Mouse (Mus musculus): ENCODE measurements at regions not wholly inside any gene's neighbourhood (a gene's known extent, or its start where the extent isn't known, plus 50 kb on each side); places are given as distances from the start of the nearest gene placed in this dataset.

- Histone ChIP-seq H3K36me3 (replicated peaks; ENCODE audit: control insufficient read depth, insufficient read depth) (no peaks in the 10 kb centered on the region), H3K27ac (no peak overlapping the region), H3K27me3 (ENCODE audit: control insufficient read depth, insufficient read depth, low read length) (no peaks in the 10 kb centered on the region), H3K9me3 (ENCODE audit: control insufficient read depth, low read length) (no peaks in the 10 kb centered on the region), H3K4me2 (replicated peaks) (no peak overlapping the region), H3K4me1 (replicated peaks; ENCODE audit: control insufficient read depth, insufficient read depth, low read length) (no peaks in the 10 kb centered on the region), H3K9ac (no peak overlapping the region), H3K4me3 (replicated peaks; ENCODE audit: low read length) (no peak overlapping the region)
- 94% methylated on average over 13 of the region's 13 CpGs for WGBS
- ATAC-seq (ENCODE audit: low FRiP score) (no peak), DNase-seq (ENCODE audit: low spot score) (no peak)
Measured at GRCm38 (mm10) chr1:125174725-125175124, 260.8 kb downstream of the Actr3 start.

GRCm38 (mm10) chr1:125172474-125172873 lies 263.1 kb downstream of the Actr3 start:
- Histone ChIP-seq H3K27me3 (ENCODE audit: control insufficient read depth, insufficient read depth, low read length) (no peaks in the 10 kb centered on the region), H3K4me1 (replicated peaks; ENCODE audit: control insufficient read depth, insufficient read depth, low read length) (no peaks in the 10 kb centered on the region), H3K9ac (no peak overlapping the region), H3K4me2 (replicated peaks) (no peak overlapping the region), H3K36me3 (replicated peaks; ENCODE audit: control insufficient read depth, insufficient read depth) (no peaks in the 10 kb centered on the region), H3K27ac (no peak overlapping the region), H3K4me3 (replicated peaks; ENCODE audit: low read length) (no peak overlapping the region), H3K9me3 (ENCODE audit: control insufficient read depth, low read length) (no peaks in the 10 kb centered on the region; the same call in 1 of the 2 replicates)
- ATAC-seq (ENCODE audit: low FRiP score) (no peak), DNase-seq (ENCODE audit: low spot score) (no peak)
- 47% methylated on average over 1 of the region's 1 CpGs for WGBS

GRCm38 (mm10) chr1:125165226-125165625 lies 270.3 kb downstream of the Actr3 start:
- no peak overlapping the region for H3K9ac ChIP-seq
- H3K27ac ChIP-seq, result no peak overlapping the region
- H3K36me3 ChIP-seq (replicated peaks; ENCODE audit: control insufficient read depth, insufficient read depth), result no peaks in the 10 kb centered on the region
- ATAC-seq (ENCODE audit: low FRiP score) (no peak), DNase-seq (ENCODE audit: low spot score) (no peak)
- 98% methylated on average over 1 of the region's 1 CpGs for WGBS
- no peak overlapping the region for H3K4me2 ChIP-seq (replicated peaks)
- no peaks in the 10 kb centered on the region; the same call in 1 of the 2 replicates for H3K9me3 ChIP-seq (ENCODE audit: control insufficient read depth, low read length)
- H3K27me3 ChIP-seq (ENCODE audit: control insufficient read depth, insufficient read depth, low read length), result no peaks in the 10 kb centered on the region
- H3K4me1 ChIP-seq (replicated peaks; ENCODE audit: control insufficient read depth, insufficient read depth, low read length), result no peaks in the 10 kb centered on the region
- H3K4me3 ChIP-seq (replicated peaks; ENCODE audit: low read length), result no peak overlapping the region

- no peaks in the 10 kb centered on the region for H3K4me1 ChIP-seq (replicated peaks; ENCODE audit: control insufficient read depth, insufficient read depth, low read length)
- no peaks in the 10 kb centered on the region for H3K9me3 ChIP-seq (ENCODE audit: control insufficient read depth, low read length)
- 75% methylated on average over 4 of the region's 4 CpGs for WGBS
- H3K27ac ChIP-seq, result no peak overlapping the region
- no peak overlapping the region for H3K9ac ChIP-seq
- no peaks in the 10 kb centered on the region for H3K27me3 ChIP-seq (ENCODE audit: control insufficient read depth, insufficient read depth, low read length)
- ATAC-seq (ENCODE audit: low FRiP score), result no peak
- no peak overlapping the region for H3K4me2 ChIP-seq (replicated peaks)
- H3K4me3 ChIP-seq (replicated peaks; ENCODE audit: low read length), result no peak overlapping the region
- no peaks in the 10 kb centered on the region for H3K36me3 ChIP-seq (replicated peaks; ENCODE audit: control insufficient read depth, insufficient read depth)
- DNase-seq (ENCODE audit: low spot score), result no peak
Measured at GRCm38 (mm10) chr1:125158481-125158880, 277.0 kb downstream of the Actr3 start.

GRCm38 (mm10) chr1:125156093-125156492 lies 279.4 kb downstream of the Actr3 start:
- H3K4me3 ChIP-seq (replicated peaks; ENCODE audit: low read length), result no peak overlapping the region
- no peak overlapping the region for H3K27ac ChIP-seq
- no peaks in the 10 kb centered on the region for H3K9me3 ChIP-seq (ENCODE audit: control insufficient read depth, low read length)
- no peaks in the 10 kb centered on the region for H3K4me1 ChIP-seq (replicated peaks; ENCODE audit: control insufficient read depth, insufficient read depth, low read length)
- no peak for DNase-seq (ENCODE audit: low spot score)
- H3K4me2 ChIP-seq (replicated peaks), result no peak overlapping the region
- 99% methylated on average over 2 of the region's 2 CpGs for WGBS
- H3K36me3 ChIP-seq (replicated peaks; ENCODE audit: control insufficient read depth, insufficient read depth), result no peaks in the 10 kb centered on the region
- no peak overlapping the region for H3K9ac ChIP-seq
- ATAC-seq (ENCODE audit: low FRiP score), result no peak
- no peaks in the 10 kb centered on the region for H3K27me3 ChIP-seq (ENCODE audit: control insufficient read depth, insufficient read depth, low read length)

GRCm38 (mm10) chr1:125149817-125150216 lies 285.7 kb downstream of the Actr3 start:
- no peaks in the 10 kb centered on the region for H3K9me3 ChIP-seq (ENCODE audit: control insufficient read depth, low read length)
- H3K27me3 ChIP-seq (ENCODE audit: control insufficient read depth, insufficient read depth, low read length), result no peaks in the 10 kb centered on the region
- no peak overlapping the region for H3K4me3 ChIP-seq (replicated peaks; ENCODE audit: low read length)
- no peaks in the 10 kb centered on the region for H3K4me1 ChIP-seq (replicated peaks; ENCODE audit: control insufficient read depth, insufficient read depth, low read length)
- no peak overlapping the region for H3K4me2 ChIP-seq (replicated peaks)
- H3K9ac ChIP-seq, result no peak overlapping the region
- DNase-seq (ENCODE audit: low spot score) (no peak), ATAC-seq (ENCODE audit: low FRiP score) (no peak)
- H3K36me3 ChIP-seq (replicated peaks; ENCODE audit: control insufficient read depth, insufficient read depth), result no peaks in the 10 kb centered on the region
- no peak overlapping the region for H3K27ac ChIP-seq

- WGBS, result 76% methylated on average over 3 of the region's 3 CpGs
- Histone ChIP-seq H3K9me3 (ENCODE audit: control insufficient read depth, low read length) (no peaks in the 10 kb centered on the region), H3K4me1 (replicated peaks; ENCODE audit: control insufficient read depth, insufficient read depth, low read length) (no peaks in the 10 kb centered on the region), H3K4me3 (replicated peaks; ENCODE audit: low read length) (no peak overlapping the region), H3K36me3 (replicated peaks; ENCODE audit: control insufficient read depth, insufficient read depth) (no peaks in the 10 kb centered on the region), H3K27me3 (ENCODE audit: control insufficient read depth, insufficient read depth, low read length) (no peaks in the 10 kb centered on the region), H3K4me2 (replicated peaks) (no peak overlapping the region), H3K27ac (no peak overlapping the region), H3K9ac (no peak overlapping the region)
- ATAC-seq (ENCODE audit: low FRiP score) (no peak), DNase-seq (ENCODE audit: low spot score) (no peak)
Measured at GRCm38 (mm10) chr1:125123861-125124260, 311.7 kb downstream of the Actr3 start.

- no peak for ATAC-seq (ENCODE audit: low FRiP score)
- no peak for DNase-seq (ENCODE audit: low spot score)
- Histone ChIP-seq H3K4me3 (replicated peaks; ENCODE audit: low read length) (no peak overlapping the region), H3K9ac (no peak overlapping the region), H3K36me3 (replicated peaks; ENCODE audit: control insufficient read depth, insufficient read depth) (no peaks in the 10 kb centered on the region), H3K4me1 (replicated peaks; ENCODE audit: control insufficient read depth, insufficient read depth, low read length) (no peaks in the 10 kb centered on the region), H3K4me2 (replicated peaks) (no peak overlapping the region), H3K27me3 (ENCODE audit: control insufficient read depth, insufficient read depth, low read length) (no peaks in the 10 kb centered on the region), H3K9me3 (ENCODE audit: control insufficient read depth, low read length) (0 out of 2 replicates have a peak, but pooled peaks cover 6% of the 10 kb centered on the region), H3K27ac (no peak overlapping the region)
- 87% methylated on average over 2 of the region's 2 CpGs for WGBS
Measured at GRCm38 (mm10) chr1:125100596-125100995, 334.9 kb downstream of the Actr3 start.

- H3K27me3 ChIP-seq (ENCODE audit: control insufficient read depth, insufficient read depth, low read length), result no peaks in the 10 kb centered on the region
- ATAC-seq (ENCODE audit: low FRiP score), result no peak
- H3K9ac ChIP-seq, result no peak overlapping the region
- H3K27ac ChIP-seq, result no peak overlapping the region
- H3K4me3 ChIP-seq (replicated peaks; ENCODE audit: low read length), result no peak overlapping the region
- H3K9me3 ChIP-seq (ENCODE audit: control insufficient read depth, low read length), result 0 out of 2 replicates have a peak, but pooled peaks cover 5% of the 10 kb centered on the region
- H3K36me3 ChIP-seq (replicated peaks; ENCODE audit: control insufficient read depth, insufficient read depth), result no peaks in the 10 kb centered on the region
- H3K4me2 ChIP-seq (replicated peaks), result no peak overlapping the region
- DNase-seq (ENCODE audit: low spot score), result no peak
- 91% methylated on average over 4 of the region's 4 CpGs for WGBS
- no peaks in the 10 kb centered on the region for H3K4me1 ChIP-seq (replicated peaks; ENCODE audit: control insufficient read depth, insufficient read depth, low read length)
Measured at GRCm38 (mm10) chr1:125084906-125085305, 350.6 kb downstream of the Actr3 start.

- DNase-seq (ENCODE audit: low spot score) (no peak), ATAC-seq (ENCODE audit: low FRiP score) (no peak)
- WGBS, result 66% methylated on average over 4 of the region's 4 CpGs
- Histone ChIP-seq H3K4me1 (replicated peaks; ENCODE audit: control insufficient read depth, insufficient read depth, low read length) (no peaks in the 10 kb centered on the region), H3K4me3 (replicated peaks; ENCODE audit: low read length) (no peak overlapping the region), H3K4me2 (replicated peaks) (no peak overlapping the region), H3K27ac (no peak overlapping the region), H3K9me3 (ENCODE audit: control insufficient read depth, low read length) (no peaks in the 10 kb centered on the region), H3K36me3 (replicated peaks; ENCODE audit: control insufficient read depth, insufficient read depth) (no peaks in the 10 kb centered on the region), H3K9ac (no peak overlapping the region), H3K27me3 (ENCODE audit: control insufficient read depth, insufficient read depth, low read length) (no peaks in the 10 kb centered on the region)
Measured at GRCm38 (mm10) chr1:125039572-125040326, 395.8 kb downstream of the Actr3 start.

Data from hindbrain, embryonic 14.5 days (tissue).